Mouse (Mus musculus): ENCODE data around the gene Mark2. TPM values are rescaled to one million over a fixed set of nuclear protein-coding genes. Genes with fewer than 3 reads are reported as not detected.
A peak's percentile ranks its signal among the peaks of the same experiment; 100 is the strongest.

The Mark2 gene
- polyA plus RNA-seq, 1 experiment from 2014 or later, result 44.7 TPM

DNA sequence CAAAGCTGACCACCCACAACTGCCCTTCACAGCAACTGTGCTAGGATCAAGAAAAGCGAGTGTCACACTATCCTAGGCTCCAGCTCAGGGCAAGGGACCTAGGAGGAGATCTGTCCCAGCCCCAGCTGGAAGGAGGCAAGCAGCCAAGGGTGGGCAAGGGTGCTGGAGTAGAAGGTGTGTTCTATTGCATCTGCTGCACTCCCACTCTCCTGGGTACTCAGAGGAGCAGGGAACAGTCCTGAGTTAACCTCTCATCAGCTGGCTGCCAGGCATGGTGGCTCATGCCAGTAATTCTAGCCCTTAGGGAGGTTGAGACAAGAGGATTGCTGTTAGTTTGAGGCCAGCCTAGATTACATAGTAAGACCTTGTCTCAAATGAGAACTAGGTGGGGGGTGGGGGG lies 8.3 kb upstream of the Mark2 start:
- Histone ChIP-seq H3K36me3 (ENCODE audit: control insufficient read depth, insufficient read depth, low read length) (no peaks in the 10 kb centered on the region), H3K27ac (replicated peaks) (no peak overlapping the region), H3K9ac (ENCODE audit: low read length) (no peak overlapping the region), H3K4me3 (ENCODE audit: low read depth, low read length) (no peak overlapping the region), H3K9me3 (ENCODE audit: control insufficient read depth, low read length) (no peaks in the 10 kb centered on the region), H3K4me1 (replicated peaks; ENCODE audit: control insufficient read depth, insufficient read depth) (no peaks in the 10 kb centered on the region), H3K4me2 (replicated peaks; ENCODE audit: low read depth) (no peak overlapping the region), H3K27me3 (ENCODE audit: control insufficient read depth, insufficient read depth, low read length) (no peaks in the 10 kb centered on the region)
- DNase-seq (ENCODE audit: low spot score), result no peak
- TF ChIP-seq EP300 (optimal IDR thresholded peaks at IDR 0.05) (no peak), CTCF (IDR thresholded peaks at IDR 0.05; ENCODE audit: low read depth) (no peak)
- no peak for ATAC-seq (ENCODE audit: low FRiP score, low TSS enrichment)
- WGBS, result 94% methylated on average over 1 of the region's 1 CpGs

DNA sequence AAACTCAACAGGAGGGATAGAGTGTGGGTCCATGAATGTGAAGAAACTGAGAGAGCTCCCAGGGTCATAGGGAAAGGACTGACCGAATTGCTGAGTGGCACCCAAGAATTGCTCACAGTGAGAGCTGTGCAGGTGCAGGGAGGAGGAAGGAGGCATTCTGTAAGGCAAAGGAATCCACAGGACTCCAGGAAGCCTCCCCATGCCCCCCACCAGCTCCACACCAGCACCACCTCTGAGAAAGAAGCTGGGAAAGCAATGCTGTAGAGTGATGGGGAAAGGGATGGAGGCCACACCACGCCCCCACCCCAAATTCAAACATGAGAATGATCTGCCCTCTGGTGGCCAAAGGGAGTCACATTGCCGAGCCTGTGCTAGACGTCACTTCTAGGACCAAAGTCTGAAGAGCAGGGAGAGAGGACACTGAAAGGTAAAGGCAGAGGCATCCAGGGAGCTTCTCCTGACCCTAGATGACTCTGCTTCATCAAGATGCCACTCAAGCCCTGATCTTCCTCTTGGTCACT lies 3.6 kb upstream of the Mark2 start:
- Histone ChIP-seq H3K9ac (ENCODE audit: low read length) (no peak overlapping the region), H3K9me3 (ENCODE audit: control insufficient read depth, low read length) (no peaks in the 10 kb centered on the region)
- DNase-seq (ENCODE audit: low spot score), result peak; percentile 50

DNA sequence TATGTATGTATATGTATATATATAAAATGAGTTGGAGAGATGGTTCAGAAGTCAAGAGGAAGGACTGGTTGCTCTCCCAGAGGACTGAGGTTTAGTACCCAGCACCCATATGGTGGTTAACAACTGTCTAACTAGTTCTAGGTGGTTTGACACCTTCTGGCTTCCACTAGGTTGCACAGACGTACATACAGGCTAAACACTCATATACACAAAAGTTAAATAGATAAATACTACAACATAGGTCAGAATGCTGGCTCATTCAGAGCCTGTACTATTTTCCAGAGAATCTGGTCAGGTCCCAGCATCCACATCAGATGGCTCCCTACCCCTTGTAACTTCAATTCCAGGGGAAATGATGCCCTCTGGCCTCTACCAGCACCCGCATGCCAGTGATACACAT lies 986 bp upstream of the Mark2 start:
- WGBS, result 68% methylated on average over 2 of the region's 2 CpGs
- no peaks in the 10 kb centered on the region for H3K9me3 ChIP-seq (ENCODE audit: control insufficient read depth, low read length)
- no peak for ATAC-seq (ENCODE audit: low FRiP score, low TSS enrichment)

More for the DNA sequence above, 3.6 kb upstream of the Mark2 start:
- no peak overlapping the region for H3K27ac ChIP-seq (replicated peaks)
- no peak for TF ChIP-seq EP300 (optimal IDR thresholded peaks at IDR 0.05)
- peak; percentile 89 for TF ChIP-seq CTCF (IDR thresholded peaks at IDR 0.05; ENCODE audit: low read depth)
- no peaks in the 10 kb centered on the region for H3K27me3 ChIP-seq (ENCODE audit: control insufficient read depth, insufficient read depth, low read length)
- WGBS, result 19% methylated on average over 4 of the region's 4 CpGs
- no peaks in the 10 kb centered on the region for H3K4me1 ChIP-seq (replicated peaks; ENCODE audit: control insufficient read depth, insufficient read depth)
- no peak overlapping the region for H3K4me3 ChIP-seq (ENCODE audit: low read depth, low read length)
- no peak for ATAC-seq (ENCODE audit: low FRiP score, low TSS enrichment)
- H3K36me3 ChIP-seq (ENCODE audit: control insufficient read depth, insufficient read depth, low read length), result no peaks in the 10 kb centered on the region
- H3K4me2 ChIP-seq (replicated peaks; ENCODE audit: low read depth), result no peak overlapping the region

DNA sequence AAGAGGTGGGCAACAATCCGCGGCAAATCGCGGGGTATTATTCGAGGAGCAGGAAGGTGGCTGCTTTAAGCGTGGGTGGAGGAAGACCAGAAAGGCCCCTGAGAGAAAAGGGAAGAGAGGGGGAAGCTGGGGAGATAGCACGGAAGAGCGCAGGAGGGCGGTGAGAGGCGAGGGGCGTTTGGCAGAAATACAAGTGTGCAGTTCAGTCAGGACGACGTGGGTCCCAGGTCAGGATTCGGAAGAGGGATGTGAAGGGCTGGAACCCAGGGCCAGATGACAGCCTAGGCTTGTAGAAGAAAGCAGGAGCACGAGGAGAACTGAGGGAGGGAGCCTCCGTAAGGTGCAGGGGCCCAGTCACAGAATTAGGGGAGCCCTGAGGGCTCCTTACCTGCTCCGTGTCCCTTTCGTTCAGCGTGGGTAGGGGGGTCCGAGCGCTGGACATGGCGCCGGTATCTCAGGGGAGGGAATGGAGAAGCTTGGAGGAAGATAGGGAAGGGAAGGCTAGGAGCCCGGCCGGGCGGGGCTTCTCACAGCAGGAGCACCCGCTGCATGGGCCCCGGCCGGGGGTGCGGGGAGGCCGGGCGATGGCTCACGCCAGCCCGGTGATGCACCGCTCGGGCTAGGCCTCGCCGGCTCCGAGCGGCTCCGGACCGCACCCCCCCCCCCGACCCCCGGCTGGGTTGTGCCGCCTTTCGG lies 732 bp downstream of the Mark2 start:
- Histone ChIP-seq H3K27me3 (ENCODE audit: control insufficient read depth, insufficient read depth, low read length) (no peaks in the 10 kb centered on the region), H3K36me3 (ENCODE audit: control insufficient read depth, insufficient read depth, low read length) (no peaks in the 10 kb centered on the region), H3K4me1 (replicated peaks; ENCODE audit: control insufficient read depth, insufficient read depth) (peaks cover 11% of the 10 kb centered on the region), H3K4me3 (ENCODE audit: low read depth, low read length) (peak overlapping the region; percentile 89), H3K27ac (replicated peaks) (peak overlapping the region; percentile 96), H3K4me2 (replicated peaks; ENCODE audit: low read depth) (peak overlapping the region; percentile 91), H3K9ac (ENCODE audit: low read length) (peak overlapping the region; percentile 99), H3K9me3 (ENCODE audit: control insufficient read depth, low read length) (no peaks in the 10 kb centered on the region)
- under 1% methylated on average over 29 of the region's 46 CpGs for WGBS
- TF ChIP-seq CTCF (IDR thresholded peaks at IDR 0.05; ENCODE audit: low read depth) (no peak), EP300 (optimal IDR thresholded peaks at IDR 0.05) (no peak)
- ATAC-seq (ENCODE audit: low FRiP score, low TSS enrichment), result peak; percentile 69; the same call in 1 of the 2 replicates
- DNase-seq (ENCODE audit: low spot score), result no peak

More for the DNA sequence above, 986 bp upstream of the Mark2 start:
- Histone ChIP-seq H3K4me1 (replicated peaks; ENCODE audit: control insufficient read depth, insufficient read depth) (peaks cover 5% of the 10 kb centered on the region; the same call in 1 of the 2 replicates), H3K4me3 (ENCODE audit: low read depth, low read length) (no peak overlapping the region), H3K36me3 (ENCODE audit: control insufficient read depth, insufficient read depth, low read length) (no peaks in the 10 kb centered on the region), H3K27ac (replicated peaks) (no peak overlapping the region), H3K9ac (ENCODE audit: low read length) (no peak overlapping the region), H3K4me2 (replicated peaks; ENCODE audit: low read depth) (no peak overlapping the region), H3K27me3 (ENCODE audit: control insufficient read depth, insufficient read depth, low read length) (no peaks in the 10 kb centered on the region)
- TF ChIP-seq CTCF (IDR thresholded peaks at IDR 0.05; ENCODE audit: low read depth) (no peak), EP300 (optimal IDR thresholded peaks at IDR 0.05) (no peak)
- no peak for DNase-seq (ENCODE audit: low spot score)

DNA sequence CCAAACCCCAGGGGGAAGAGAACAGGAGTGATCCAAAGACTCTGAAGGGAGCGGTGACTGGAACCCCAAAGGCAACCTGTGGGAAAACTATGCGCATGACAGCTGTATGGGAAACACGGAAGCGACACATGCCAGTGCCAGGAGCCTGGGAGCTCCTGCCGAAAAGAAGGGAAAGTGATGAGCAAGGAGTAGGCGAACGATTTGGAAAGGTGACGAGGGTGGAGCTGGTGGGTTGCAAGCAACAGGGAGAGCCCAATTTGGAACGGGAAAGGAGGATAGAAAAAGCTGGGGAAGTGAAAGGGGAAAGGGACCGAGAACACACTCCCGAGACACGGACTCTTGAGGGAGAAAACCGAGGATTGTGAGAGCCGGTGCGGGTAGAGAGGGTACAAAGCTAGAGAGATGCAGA lies 1.3 kb downstream of the Mark2 start:
- peak overlapping the region; percentile 96 for H3K27ac ChIP-seq (replicated peaks)
- ATAC-seq (ENCODE audit: low FRiP score, low TSS enrichment) (no peak), DNase-seq (ENCODE audit: low spot score) (peak; percentile 43)
- H3K9me3 ChIP-seq (ENCODE audit: control insufficient read depth, low read length), result no peaks in the 10 kb centered on the region
- WGBS, result 1% methylated on average over 15 of the region's 15 CpGs
- no peaks in the 10 kb centered on the region for H3K27me3 ChIP-seq (ENCODE audit: control insufficient read depth, insufficient read depth, low read length)
- no peak for TF ChIP-seq CTCF (IDR thresholded peaks at IDR 0.05; ENCODE audit: low read depth)
- TF ChIP-seq EP300 (optimal IDR thresholded peaks at IDR 0.05), result no peak
- peak overlapping the region; percentile 91 for H3K4me2 ChIP-seq (replicated peaks; ENCODE audit: low read depth)
- H3K4me1 ChIP-seq (replicated peaks; ENCODE audit: control insufficient read depth, insufficient read depth), result peaks cover 12% of the 10 kb centered on the region
- H3K36me3 ChIP-seq (ENCODE audit: control insufficient read depth, insufficient read depth, low read length), result no peaks in the 10 kb centered on the region
- H3K4me3 ChIP-seq (ENCODE audit: low read depth, low read length), result peak overlapping the region; percentile 89
- H3K9ac ChIP-seq (ENCODE audit: low read length), result peak overlapping the region; percentile 99

DNA sequence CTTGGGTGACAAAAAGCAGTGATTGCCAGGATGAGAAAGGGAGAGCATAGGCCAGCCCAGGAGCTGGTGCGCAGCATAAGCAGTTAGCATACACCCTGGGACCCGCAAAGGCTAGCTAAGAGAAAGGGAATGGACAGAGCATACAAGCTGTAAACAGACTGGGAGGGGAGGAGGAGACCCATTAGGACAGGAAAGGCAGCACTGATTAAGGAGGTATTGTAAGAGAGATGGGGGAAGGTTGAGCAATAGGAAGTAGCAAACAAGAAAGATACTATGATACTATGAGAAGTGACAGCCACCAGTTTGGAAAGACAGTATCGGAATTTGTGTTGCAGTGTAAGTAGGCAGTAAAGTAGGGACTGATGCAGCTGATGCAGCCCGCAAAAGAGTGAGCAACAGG lies 1.8 kb downstream of the Mark2 start:
- Histone ChIP-seq H3K27me3 (ENCODE audit: control insufficient read depth, insufficient read depth, low read length) (no peaks in the 10 kb centered on the region), H3K36me3 (ENCODE audit: control insufficient read depth, insufficient read depth, low read length) (no peaks in the 10 kb centered on the region), H3K4me1 (replicated peaks; ENCODE audit: control insufficient read depth, insufficient read depth) (peaks cover 12% of the 10 kb centered on the region), H3K9me3 (ENCODE audit: control insufficient read depth, low read length) (no peaks in the 10 kb centered on the region), H3K4me2 (replicated peaks; ENCODE audit: low read depth) (peak overlapping the region; percentile 91), H3K9ac (ENCODE audit: low read length) (peak overlapping the region; percentile 99), H3K27ac (replicated peaks) (peak overlapping the region; percentile 96), H3K4me3 (ENCODE audit: low read depth, low read length) (peak overlapping the region; percentile 89)
- no peak for ATAC-seq (ENCODE audit: low FRiP score, low TSS enrichment)
- WGBS, result 13% methylated on average over 4 of the region's 4 CpGs
- no peak for DNase-seq (ENCODE audit: low spot score)
- TF ChIP-seq CTCF (IDR thresholded peaks at IDR 0.05; ENCODE audit: low read depth), result no peak
- TF ChIP-seq EP300 (optimal IDR thresholded peaks at IDR 0.05), result no peak

Measured in stomach, postnatal 0 days (tissue).